Mouse (Mus musculus) spleen, adult 2 months (tissue): Measurements from ENCODE around the gene Clk3.

Experiments
- CTCF ChIP-seq: fragments of 200-500 bp; IDR thresholded peaks from 2 replicates; pipeline ENCODE4 v1.5.1; 2011; ENCODE audit warnings: mild to moderate bottlenecking, inconsistent platforms; ENCODE audit not compliant: insufficient read depth, insufficient read length, insufficient replicate concordance; ENCODE audit errors: extremely low read depth
- POLR2A ChIP-seq: fragments of 200-500 bp; IDR thresholded peaks from 2 replicates; pipeline ENCODE4 v1.6.1; 2011; ENCODE audit warnings: low read depth, low read length, inconsistent platforms

GRCm38 (mm10) chr9:57708068-57708719 lies 57.5 kb downstream of the Clk3 start, which contains the start of gene Edc3:
- TF ChIP-seq POLR2A (peak; percentile 47), CTCF (no peak)
